Mouse (Mus musculus) liver, embryonic 11.5 days (tissue): Measurements from ENCODE around the gene Adora1. TPM values are rescaled to one million over a fixed set of nuclear protein-coding genes. Genes with fewer than 3 reads are reported as not detected.

Source experiments
- ATAC-seq: fragments of 200-750 bp; cut with Nextera tagmentation; replicated peaks from 2 replicates; pipeline ENCODE4 v1.8.0; 2017; ENCODE audit warnings: moderate number of reproducible peaks, mild to moderate bottlenecking, moderate TSS enrichment, moderate library complexity; ENCODE audit not compliant: low FRiP score
- DNase-seq: peaks from one replicate; pipeline ENCODE4 v3.0.0-alpha.2; 2017; ENCODE audit warnings: low spot score
- H3K27ac ChIP-seq: fragments of 300-500 bp; sonication (generic); 2 replicates; pipeline ENCODE4 v1.5.1; 2014; ENCODE audit warnings: mild to moderate bottlenecking, low read depth, low read length, control low read depth
- H3K27me3 ChIP-seq: fragments of 300-500 bp; sonication (generic); replicated peaks from 2 replicates; pipeline ENCODE4 v1.6.1; 2014; ENCODE audit warnings: low read length, mixed read lengths; ENCODE audit not compliant: control insufficient read depth, insufficient read depth
- H3K36me3 ChIP-seq: fragments of 300-500 bp; sonication (generic); 2 replicates; pipeline ENCODE4 v1.6.1; 2014; ENCODE audit warnings: mild to moderate bottlenecking, low read length, moderate library complexity, mixed read lengths; ENCODE audit not compliant: control insufficient read depth, insufficient read depth
- H3K4me1 ChIP-seq: fragments of 300-500 bp; sonication (generic); replicated peaks from 2 replicates; pipeline ENCODE4 v1.6.1; 2014; ENCODE audit warnings: low read length, mixed read lengths; ENCODE audit not compliant: control insufficient read depth, insufficient read depth
- H3K4me2 ChIP-seq: fragments of 300-500 bp; sonication (generic); 2 replicates; pipeline ENCODE4 v1.6.1; 2014; ENCODE audit warnings: mild to moderate bottlenecking, control low read depth, moderate library complexity
- H3K4me3 ChIP-seq: fragments of 300-500 bp; sonication (generic); 2 replicates; pipeline ENCODE4 v1.5.1; 2014; ENCODE audit warnings: low read depth, low read length, control low read depth
- H3K9ac ChIP-seq: fragments of 300-500 bp; sonication (generic); 2 replicates; pipeline ENCODE4 v1.6.1; 2014; ENCODE audit warnings: low read depth, low read length, control low read depth
- H3K9me3 ChIP-seq: fragments of 300-500 bp; sonication (generic); 2 replicates; pipeline ENCODE4 v1.6.1; 2016; ENCODE audit warnings: low read length, inconsistent platforms, mixed read lengths; ENCODE audit not compliant: control insufficient read depth
- WGBS: fragments of 180-500 bp; shearing (Covaris S2); extraction: QIAGEN DNeasy Blood & Tissue Kit; methylation state at CpG from one replicate; pipeline ENCODE4 v1.1.7; 2014; 5-methylcytosine and 5-hydroxymethylcytosine counted together
- polyA plus RNA-seq: library from polyadenylated mRNA; unstranded; fragments of >200 nt; fragmentation: Nextera tagmentation; extraction: Ambion mirVana; gene quantifications from 2 replicates; pipeline ENCODE4 v1.2.1, GENCODE M21; 2014

The Adora1 gene
- polyA plus RNA-seq, 1 experiment from 2014 or later = 0.29 TPM

DNA sequence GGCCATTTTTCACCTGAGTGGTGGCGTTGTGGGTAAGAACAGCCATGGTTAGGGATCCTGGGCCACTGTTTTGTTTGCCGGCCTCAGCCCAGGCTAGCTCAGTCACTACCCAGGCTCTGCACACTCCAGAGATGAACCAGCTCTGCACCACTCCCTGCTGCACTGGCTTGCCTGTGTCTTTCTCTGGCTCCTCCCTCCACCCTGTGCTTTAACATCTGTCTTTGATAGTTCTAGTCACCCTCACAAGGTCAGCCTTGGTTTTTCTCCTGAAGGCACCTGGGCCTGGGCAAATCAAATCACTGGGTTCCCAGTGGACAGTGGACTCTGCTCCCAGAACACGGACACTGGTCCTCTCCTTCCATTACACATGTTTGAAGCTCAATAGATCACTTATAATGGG is 81.1 kb downstream of the Adora1 start:
- Histone ChIP-seq H3K36me3 (no peaks in the 10 kb centered on the region), H3K27me3 (no peaks in the 10 kb centered on the region), H3K9me3 (no peaks in the 10 kb centered on the region), H3K27ac (no peak overlapping the region), H3K9ac (no peak overlapping the region), H3K4me3 (no peak overlapping the region), H3K4me1 (peaks cover 6% of the 10 kb centered on the region; the same call in 1 of the 2 replicates), H3K4me2 (no peak overlapping the region)
- ATAC-seq = no peak
- 86% methylated on average over 3 of the region's 3 CpGs for WGBS
- no peak for DNase-seq

- no peak overlapping the region for H3K4me3 ChIP-seq
- WGBS = 45% methylated on average over 21 of the region's 21 CpGs
- peak; percentile 39 for DNase-seq
- H3K4me2 ChIP-seq = no peak overlapping the region
- H3K4me1 ChIP-seq = peaks cover 6% of the 10 kb centered on the region; the same call in 1 of the 2 replicates
- H3K27me3 ChIP-seq = no peaks in the 10 kb centered on the region
- no peaks in the 10 kb centered on the region for H3K36me3 ChIP-seq
- no peak overlapping the region for H3K9ac ChIP-seq
- H3K9me3 ChIP-seq = no peaks in the 10 kb centered on the region
- ATAC-seq = peak; percentile 82
- H3K27ac ChIP-seq = no peak overlapping the region
Measured at GRCm38 (mm10) chr1:134152626-134153590, 82.3 kb downstream of the Adora1 start.

DNA sequence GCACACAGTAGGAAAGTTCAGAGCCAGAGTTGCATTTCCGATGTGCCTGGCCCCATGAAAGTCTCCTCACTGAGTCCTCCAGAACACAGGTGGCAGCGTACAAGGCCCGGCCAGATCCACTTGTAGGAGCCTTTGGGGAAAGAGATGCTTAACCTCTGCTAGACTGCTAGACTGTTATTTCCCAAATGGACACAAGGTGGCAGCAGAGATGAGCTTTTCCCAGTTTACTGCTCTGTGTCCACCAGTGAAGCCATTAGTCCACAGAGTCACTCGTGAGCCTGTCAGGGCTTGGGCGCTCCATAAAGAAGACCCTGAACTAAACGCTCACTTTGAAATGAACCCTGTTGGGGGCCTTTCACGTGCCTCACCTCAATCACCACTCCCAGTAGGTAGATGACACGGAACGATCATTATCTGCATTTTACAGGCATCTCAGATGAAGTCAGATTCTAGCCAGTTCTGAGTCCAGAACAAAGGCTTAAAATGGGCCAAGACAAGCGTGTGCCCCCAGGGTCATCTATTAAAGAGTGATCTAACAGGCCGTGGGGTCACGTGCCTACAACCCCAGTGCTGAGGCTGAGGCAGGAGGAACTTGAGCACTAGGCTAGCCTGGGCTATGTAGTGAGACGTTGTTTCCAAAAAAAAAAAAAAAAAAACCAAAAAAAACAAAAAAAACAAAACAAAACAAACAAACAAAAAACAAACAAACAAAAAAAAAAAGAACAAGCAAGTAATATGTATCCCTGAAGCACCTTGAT is 83.4 kb downstream of the Adora1 start:
- no peaks in the 10 kb centered on the region for H3K9me3 ChIP-seq
- no peak overlapping the region for H3K4me3 ChIP-seq
- H3K4me2 ChIP-seq = no peak overlapping the region
- ATAC-seq (peak; percentile 46), DNase-seq (peak; percentile 79)
- no peaks in the 10 kb centered on the region for H3K36me3 ChIP-seq
- H3K27ac ChIP-seq = no peak overlapping the region
- WGBS = 29% methylated on average over 13 of the region's 13 CpGs
- H3K4me1 ChIP-seq = peaks cover 6% of the 10 kb centered on the region; the same call in 1 of the 2 replicates
- no peak overlapping the region for H3K9ac ChIP-seq
- H3K27me3 ChIP-seq = no peaks in the 10 kb centered on the region

GRCm38 (mm10) chr1:134150745-134151144 is 84.5 kb downstream of the Adora1 start:
- ATAC-seq (no peak), DNase-seq (no peak)
- H3K27me3 ChIP-seq = no peaks in the 10 kb centered on the region
- H3K9me3 ChIP-seq = no peaks in the 10 kb centered on the region
- H3K9ac ChIP-seq = no peak overlapping the region
- WGBS = 82% methylated on average over 9 of the region's 9 CpGs
- H3K27ac ChIP-seq = no peak overlapping the region
- H3K4me3 ChIP-seq = no peak overlapping the region
- no peak overlapping the region for H3K4me2 ChIP-seq
- H3K4me1 ChIP-seq = peaks cover 6% of the 10 kb centered on the region; the same call in 1 of the 2 replicates
- H3K36me3 ChIP-seq = no peaks in the 10 kb centered on the region

DNA sequence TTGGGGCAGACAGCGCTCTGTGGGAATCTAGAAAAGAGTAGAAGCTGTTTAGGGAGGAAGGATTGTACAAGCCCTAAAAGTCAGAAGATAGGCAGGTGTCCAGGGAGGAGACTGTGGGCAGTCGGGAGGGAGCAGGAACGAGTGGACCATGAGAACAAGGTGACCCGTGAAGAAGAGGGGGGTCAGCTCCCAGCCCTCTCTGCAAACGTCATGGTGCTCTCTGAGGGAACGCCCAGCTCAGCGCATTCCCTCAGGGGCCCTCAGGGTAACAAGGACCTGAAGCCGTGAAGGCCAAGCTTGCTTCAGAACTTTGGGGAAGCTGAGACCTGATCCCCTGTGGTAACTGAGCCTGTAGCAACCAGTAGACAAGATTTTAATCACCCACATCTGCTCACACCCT is 85.2 kb downstream of the Adora1 start:
- Histone ChIP-seq H3K4me2 (no peak overlapping the region), H3K4me1 (peaks cover 6% of the 10 kb centered on the region; the same call in 1 of the 2 replicates), H3K4me3 (no peak overlapping the region), H3K36me3 (no peaks in the 10 kb centered on the region), H3K9me3 (no peaks in the 10 kb centered on the region), H3K9ac (no peak overlapping the region), H3K27me3 (no peaks in the 10 kb centered on the region), H3K27ac (no peak overlapping the region)
- 72% methylated on average over 8 of the region's 8 CpGs for WGBS
- DNase-seq (no peak), ATAC-seq (no peak)

Other genes starting within 250 kb of the Adora1 start
- 2.7 and 3.9 TPM in 2 replicates for gene Fmod, start 198.2 kb downstream of the Adora1 start, polyA plus RNA-seq
- gene Btg2, start 156.3 kb downstream of the Adora1 start, polyA plus RNA-seq = 38.6 and 39.9 TPM in 2 replicates
- not detected in 2 replicates for gene Chit1, start 124.2 kb downstream of the Adora1 start, polyA plus RNA-seq
- gene Chil1, start 53.3 kb downstream of the Adora1 start, polyA plus RNA-seq = 0.41 and 0.49 TPM in 2 replicates
- gene Mybph, start 42.0 kb downstream of the Adora1 start, polyA plus RNA-seq = 0.36 and 0.71 TPM in 2 replicates
- 4.5 and 5.2 TPM in 2 replicates for gene Myog, start 54.6 kb upstream of the Adora1 start, polyA plus RNA-seq
- 1.5 and 2.1 TPM in 2 replicates for gene Ppfia4, start 97.5 kb upstream of the Adora1 start, polyA plus RNA-seq
- 95.6 and 101 TPM in 2 replicates for gene Tmem183a, start 126.5 kb upstream of the Adora1 start, polyA plus RNA-seq
- gene 4933406M09Rik, start 150.5 kb upstream of the Adora1 start, polyA plus RNA-seq = not detected in 2 replicates
- 34.3 and 36.9 TPM in 2 replicates for gene Cyb5r1, start 170.1 kb upstream of the Adora1 start, polyA plus RNA-seq
- 91.7 and 99.2 TPM in 2 replicates for gene Adipor1, start 179.9 kb upstream of the Adora1 start, polyA plus RNA-seq
- 44.5 and 46.0 TPM in 2 replicates for gene Klhl12, start 220.1 kb upstream of the Adora1 start, polyA plus RNA-seq